Mouse (Mus musculus) ovary, postnatal 10 days (tissue): ENCODE measurements around the gene Abhd8.

Experiments used
- DNase-seq: peaks from one replicate; pipeline ENCODE4 v3.0.0; 2022; ENCODE audit warnings: low spot score

Abhd8 gene

DNA sequence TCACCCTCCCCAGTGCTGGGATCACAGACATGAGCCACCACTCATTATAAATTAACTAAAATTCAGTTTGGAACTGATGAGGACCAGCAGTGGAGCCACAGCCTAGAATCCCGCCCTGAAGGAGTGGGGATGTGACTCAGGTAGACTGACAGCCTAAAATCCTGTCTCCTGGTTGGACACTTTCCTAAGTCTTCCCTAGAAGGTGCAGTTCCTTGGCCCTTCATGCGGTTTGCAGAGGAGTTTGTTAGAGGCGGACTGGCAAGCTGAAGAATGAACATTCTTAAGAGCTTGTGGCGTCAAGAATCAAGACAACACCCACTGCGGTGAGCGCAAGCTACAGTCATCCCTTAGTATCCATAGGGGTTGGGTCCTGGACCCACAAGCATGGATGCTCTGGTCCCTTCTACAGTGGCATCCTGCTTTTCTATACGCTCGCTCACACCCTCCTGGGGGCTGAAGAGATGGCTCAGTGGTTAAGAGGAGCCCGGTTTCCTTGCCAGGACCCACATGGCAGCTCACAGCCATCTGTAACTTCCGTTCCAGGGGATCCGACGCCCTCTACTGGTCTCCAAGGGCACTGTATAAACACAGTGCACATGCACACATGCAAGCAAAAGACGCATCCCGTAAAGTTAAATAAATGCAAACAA, 13.9 kb upstream of the Abhd8 start:
- no peak for DNase-seq

- peak; percentile 66 for DNase-seq
Observed at GRCm38 (mm10) chr8:71476099-71476940, 12.9 kb upstream of the Abhd8 start.

DNA sequence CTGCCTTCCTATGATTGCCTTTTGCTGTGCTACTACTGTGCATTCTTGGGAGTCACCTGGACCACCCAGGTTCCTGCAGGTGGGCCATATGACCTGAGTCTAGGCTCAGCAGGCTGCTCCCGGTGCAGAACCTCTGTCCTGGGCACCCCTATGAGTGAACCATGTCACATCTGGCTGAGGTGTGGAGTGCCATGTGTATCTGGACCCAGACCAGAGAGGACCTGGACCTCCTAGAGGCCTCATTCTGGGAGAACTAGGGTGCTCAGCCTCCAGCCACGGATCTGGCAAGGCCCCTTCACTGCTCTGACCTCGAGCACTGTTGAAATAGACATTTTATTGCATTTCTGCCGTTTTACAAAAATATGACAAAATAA, 12.2 kb upstream of the Abhd8 start:
- no peak for DNase-seq

DNA sequence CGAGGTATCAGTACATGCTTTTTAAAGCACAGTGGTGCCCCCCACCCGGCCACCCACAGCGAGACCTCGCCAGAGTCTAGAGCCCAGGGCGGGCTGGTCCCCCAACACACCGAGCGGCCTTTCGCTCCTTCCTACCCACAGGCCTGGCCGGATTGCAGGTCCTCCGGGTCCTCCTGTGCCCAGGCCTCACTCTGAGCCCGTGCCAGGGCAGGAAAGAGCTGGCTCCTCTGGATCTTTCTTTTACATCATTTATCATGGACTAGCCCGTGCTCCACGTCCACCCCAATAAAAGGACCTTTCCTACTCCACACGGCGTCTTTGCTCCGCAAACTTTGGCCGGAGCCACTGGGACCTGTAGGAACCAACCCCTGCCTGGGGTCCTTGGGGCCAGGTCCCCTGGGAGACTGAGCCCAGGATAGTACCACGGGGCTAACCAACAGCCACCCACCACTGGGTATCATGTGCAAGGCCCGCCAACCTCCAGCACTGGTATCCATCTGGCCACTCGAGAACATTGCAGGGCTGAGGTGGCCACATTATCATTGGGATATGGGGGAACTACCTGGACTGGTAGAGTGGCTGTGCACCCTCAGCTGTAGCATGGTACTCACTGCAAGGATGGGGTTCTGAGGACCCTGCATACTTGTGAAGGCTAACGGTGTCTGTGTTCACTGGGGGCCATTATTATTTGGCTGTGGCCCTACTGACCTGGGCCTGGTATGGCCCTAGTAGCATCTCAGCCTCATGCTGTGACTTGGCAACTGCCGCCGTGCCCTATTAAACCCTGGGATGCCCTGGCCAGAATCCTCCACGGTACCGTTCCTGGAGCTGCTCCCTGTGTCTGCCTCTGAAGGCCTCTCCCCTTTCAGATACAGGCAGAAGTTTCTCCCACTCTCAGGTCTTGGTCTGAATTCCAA, 11.6 kb upstream of the Abhd8 start:
- no peak for DNase-seq

DNA sequence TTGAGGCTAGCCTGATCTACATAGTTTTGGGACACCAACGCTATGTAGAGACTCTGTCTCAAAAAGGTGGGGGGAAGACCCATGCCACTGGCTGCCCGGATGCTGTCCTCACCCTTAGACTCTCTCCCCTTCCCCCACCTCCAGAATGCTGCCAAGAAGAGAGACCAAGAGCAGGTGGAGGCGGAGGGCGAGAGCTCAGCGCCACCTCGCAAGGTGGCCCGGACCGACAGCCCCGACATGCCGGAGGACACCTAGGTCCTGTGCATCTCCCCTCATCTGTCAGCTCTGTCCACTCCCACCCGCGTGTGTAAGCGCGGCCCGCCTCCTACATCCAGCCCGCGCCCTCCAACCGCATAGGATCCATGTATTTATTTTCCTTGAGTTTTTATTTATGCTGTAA, 10.9 kb upstream of the Abhd8 start:
- no peak for DNase-seq

GRCm38 (mm10) chr8:71472601-71473386, 9.3 kb upstream of the Abhd8 start:
- DNase-seq: no peak

- no peak for DNase-seq
Observed at GRCm38 (mm10) chr8:71471861-71472260, 8.4 kb upstream of the Abhd8 start.

GRCm38 (mm10) chr8:71470913-71471255, 7.4 kb upstream of the Abhd8 start:
- DNase-seq: no peak

DNA sequence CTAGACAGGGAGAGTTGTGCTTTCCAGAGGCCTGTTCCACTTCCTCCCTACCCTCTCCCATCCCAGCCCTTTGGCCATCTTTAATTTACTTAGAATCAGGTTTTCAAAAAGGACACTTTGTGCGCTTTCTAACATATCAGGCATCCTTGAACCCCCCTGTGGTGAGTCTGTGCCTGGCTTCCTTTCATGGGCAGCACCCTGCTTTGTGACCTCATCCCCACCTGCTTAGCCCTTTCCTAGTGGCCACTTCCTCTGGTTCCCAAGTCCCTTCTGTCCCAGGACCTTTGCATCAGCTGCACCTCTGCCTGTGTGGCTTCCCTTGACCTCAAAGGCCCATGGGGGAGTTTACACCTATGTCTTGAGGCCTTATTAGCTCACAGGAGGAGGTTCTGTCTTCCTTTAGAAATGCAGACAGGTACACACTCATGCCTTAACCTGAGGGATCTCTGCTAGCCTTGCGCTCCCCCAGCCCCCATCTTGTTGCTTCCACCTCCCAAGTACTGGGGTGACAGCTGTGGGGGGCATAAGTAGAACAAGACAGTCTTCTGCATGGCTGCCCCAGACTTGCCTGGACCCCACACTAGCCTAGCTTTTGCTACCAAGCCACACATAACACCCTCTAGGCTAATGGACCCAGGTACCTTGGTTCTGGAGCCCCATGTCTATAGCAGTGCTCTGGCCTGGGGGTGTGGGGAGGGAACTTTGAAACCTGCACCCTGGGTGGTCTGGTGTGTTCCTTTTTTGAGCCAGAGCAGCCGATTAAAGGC, 6.9 kb upstream of the Abhd8 start:
- DNase-seq: no peak

- DNase-seq: no peak
Observed at GRCm38 (mm10) chr8:71469411-71469810, 6.0 kb upstream of the Abhd8 start.

- peak; percentile 79 for DNase-seq
Observed at GRCm38 (mm10) chr8:71468916-71469315, 5.5 kb upstream of the Abhd8 start, which contains the start of gene Dda1. Dda1 (plus strand) TSS chr8:71469199.

GRCm38 (mm10) chr8:71468001-71468400, 4.5 kb upstream of the Abhd8 start:
- DNase-seq: no peak

DNA sequence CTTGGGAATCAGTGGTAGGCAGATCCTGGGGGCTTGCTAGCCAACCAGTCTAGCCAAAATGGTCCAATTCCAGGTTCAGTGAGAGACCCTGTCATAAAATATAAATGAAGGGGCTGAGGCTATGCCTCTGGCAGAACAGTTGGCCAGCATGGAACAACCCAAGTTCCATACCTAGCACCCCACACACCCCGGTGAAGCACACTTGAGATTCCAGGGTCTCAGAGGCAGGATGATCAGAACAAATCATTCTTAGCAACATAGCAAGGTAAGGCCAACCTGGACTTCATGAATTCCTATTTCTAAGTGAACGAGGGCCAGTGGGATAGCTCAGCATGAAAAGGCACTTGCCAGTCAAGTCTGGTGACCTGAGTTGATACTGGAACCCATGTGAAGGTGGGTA, 3.7 kb upstream of the Abhd8 start:
- DNase-seq: no peak

GRCm38 (mm10) chr8:71466198-71466597, 2.7 kb upstream of the Abhd8 start:
- DNase-seq: no peak

DNA sequence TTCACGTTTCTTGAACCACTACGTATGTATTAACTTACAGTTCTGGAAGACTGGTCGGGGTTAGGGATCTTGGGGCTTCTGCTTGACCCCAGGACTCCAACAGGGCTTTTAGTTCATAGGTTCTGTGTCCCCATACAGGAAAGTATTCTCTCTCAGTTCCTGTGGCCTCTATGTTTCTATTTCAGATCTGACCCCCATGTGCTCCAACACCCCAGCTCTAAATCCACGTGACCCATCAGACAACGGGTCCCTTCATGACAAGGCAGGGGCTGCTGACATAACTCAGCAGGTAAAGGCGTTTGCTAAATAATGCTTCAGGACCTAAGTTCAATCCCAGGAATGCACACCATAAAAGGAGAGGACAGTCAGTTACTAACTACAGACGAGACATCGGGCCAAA, 2.3 kb upstream of the Abhd8 start:
- no peak for DNase-seq

DNA sequence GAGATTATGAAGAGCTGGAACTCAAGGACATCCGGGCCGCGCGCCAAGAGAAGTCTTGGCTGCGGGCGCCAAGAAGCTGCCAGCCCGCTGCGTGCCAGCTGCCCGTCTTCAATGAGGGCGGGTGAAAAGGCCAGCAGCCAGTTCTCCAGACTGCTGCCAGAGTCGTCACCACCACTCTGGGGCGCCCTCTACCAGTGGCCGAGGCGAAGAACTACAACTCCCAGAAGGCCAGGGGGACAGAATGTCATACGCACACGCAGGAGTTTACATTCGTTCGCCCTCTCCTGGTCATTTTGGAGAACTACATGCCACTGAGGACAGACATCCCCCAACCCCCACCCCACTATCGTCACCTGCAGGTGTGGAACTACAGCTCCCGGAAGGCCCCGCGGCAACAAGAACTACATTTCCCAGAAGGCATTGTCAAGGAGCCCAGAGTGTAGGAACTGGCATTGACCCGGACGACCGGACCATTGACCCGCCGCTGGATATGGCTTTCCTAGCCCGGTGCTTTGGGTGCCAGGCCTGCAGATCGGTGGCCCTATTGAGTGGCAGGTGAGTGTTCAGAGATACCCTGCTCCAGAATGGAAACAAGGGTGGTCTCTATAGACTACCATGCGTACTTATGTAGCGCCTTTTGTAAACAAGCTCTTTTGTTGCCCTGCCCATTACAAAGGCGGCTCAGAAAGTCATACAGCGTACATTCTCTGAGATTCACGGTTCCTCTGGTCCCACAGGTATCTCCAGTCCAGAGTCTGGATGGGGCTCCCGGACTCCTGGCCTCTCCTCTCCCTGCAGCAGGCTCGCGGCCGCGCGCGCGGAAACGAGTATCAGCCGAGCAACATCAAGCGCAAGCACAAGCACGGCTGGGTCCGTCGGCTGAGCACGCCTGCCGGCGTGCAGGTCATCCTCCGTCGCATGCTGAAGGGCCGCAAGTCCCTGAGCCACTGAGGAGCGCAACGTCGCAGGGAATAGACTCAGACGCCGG, 1.4 kb upstream of the Abhd8 start, which contains the start of gene Mrpl34:
Gene Mrpl34, plus strand, starts transcription at position 447 of the 988 bp plus-strand sequence.
- DNase-seq: peak; percentile 91

DNA sequence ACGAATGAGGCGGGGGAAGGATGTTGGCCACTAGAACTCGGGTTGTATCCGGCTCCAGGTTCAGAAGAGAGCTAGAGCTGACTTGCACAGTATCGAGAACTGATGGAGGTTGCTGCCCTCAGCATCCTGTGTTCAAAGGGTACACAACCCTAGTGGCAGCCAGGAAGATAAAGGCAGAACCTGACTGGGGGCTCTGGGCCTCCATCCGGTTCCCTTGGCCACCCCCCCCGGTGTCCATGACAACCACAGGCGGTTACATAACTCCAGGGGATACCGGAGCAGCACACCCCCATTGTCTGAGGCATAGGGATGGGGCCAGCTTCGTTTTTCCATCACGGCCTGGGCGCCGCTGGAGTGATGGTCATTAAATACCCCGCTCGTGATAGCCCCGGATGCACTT, 669 bp downstream of the Abhd8 start:
- no peak for DNase-seq

GRCm38 (mm10) chr8:71462191-71462590, 1.3 kb downstream of the Abhd8 start:
- no peak for DNase-seq

- DNase-seq: no peak
Observed at GRCm38 (mm10) chr8:71461152-71461840, 2.2 kb downstream of the Abhd8 start.
